Mouse (Mus musculus) stomach, embryonic 15.5 days (tissue): Measurements from ENCODE around the gene Ccdc78. TPM values are rescaled to one million over a fixed set of nuclear protein-coding genes. Genes with fewer than 3 reads are reported as not detected.

ENCODE experiments used
- ATAC-seq: fragments of 200-750 bp; cut with Nextera tagmentation; 2 replicates; pipeline ENCODE4 v1.8.0; 2017; ENCODE audit warnings: low read depth, moderate number of reproducible peaks, moderate TSS enrichment; ENCODE audit not compliant: insufficient read depth, low FRiP score
- H3K27ac ChIP-seq: fragments of 300-500 bp; sonication (generic); 2 replicates; pipeline ENCODE4 v1.5.1; 2015; ENCODE audit warnings: mild to moderate bottlenecking, inconsistent platforms
- H3K27me3 ChIP-seq: fragments of 300-500 bp; sonication (generic); replicated peaks from 2 replicates; pipeline ENCODE4 v1.6.1; 2015; ENCODE audit warnings: inconsistent platforms
- H3K36me3 ChIP-seq: fragments of 300-500 bp; sonication (generic); 2 replicates; pipeline ENCODE4 v1.6.1; 2015; ENCODE audit warnings: inconsistent platforms
- H3K4me1 ChIP-seq: fragments of 300-500 bp; sonication (generic); 2 replicates; pipeline ENCODE4 v1.6.1; 2015; ENCODE audit warnings: inconsistent platforms
- H3K4me2 ChIP-seq: fragments of 300-500 bp; sonication (generic); 2 replicates; pipeline ENCODE4 v1.6.1; 2015; ENCODE audit warnings: mild to moderate bottlenecking, inconsistent platforms
- H3K4me3 ChIP-seq: fragments of 300-500 bp; sonication (generic); replicated peaks from 2 replicates; pipeline ENCODE4 v1.5.1; 2015; ENCODE audit warnings: inconsistent platforms
- H3K9ac ChIP-seq: fragments of 300-500 bp; sonication (generic); 2 replicates; pipeline ENCODE4 v1.6.1; 2015; ENCODE audit warnings: inconsistent platforms
- H3K9me3 ChIP-seq: fragments of 300-500 bp; sonication (generic); 2 replicates; pipeline ENCODE4 v1.6.1; 2016; ENCODE audit warnings: inconsistent platforms
- WGBS: fragments of 180-500 bp; shearing (Covaris S2); methylation state at CpG from one replicate; pipeline ENCODE4 v1.1.7; 2015; 5-methylcytosine and 5-hydroxymethylcytosine counted together
- polyA plus RNA-seq: library from polyadenylated mRNA; unstranded; fragments of >200 nt; fragmentation: Nextera tagmentation; extraction: Ambion mirVana; gene quantifications from 2 replicates; pipeline ENCODE4 v1.2.1, GENCODE M21; 2015

Gene Ccdc78
- polyA plus RNA-seq, 1 experiment from 2014 or later: 0.26 TPM

GRCm38 (mm10) chr17:25785281-25785745, 1.1 kb upstream of the Ccdc78 start, which contains the start of gene Haghl:
Haghl (minus strand) TSS chr17:25785673.
- Histone ChIP-seq H3K4me3 (peak within 1 kb of the TSS; percentile 82), H3K9me3 (no peaks in the 10 kb centered on the region), H3K27me3 (no peaks in the 10 kb centered on the region), H3K36me3 (peaks cover 25% of the 10 kb centered on the region), H3K4me2 (peak within 1 kb of the TSS; percentile 86), H3K27ac (peak within 1 kb of the TSS; percentile 92), H3K9ac (peak within 1 kb of the TSS; percentile 60), H3K4me1 (peaks cover 25% of the 10 kb centered on the region)
- peak; percentile 86 for ATAC-seq
- WGBS: under 1% methylated on average over 23 of the region's 23 CpGs

DNA sequence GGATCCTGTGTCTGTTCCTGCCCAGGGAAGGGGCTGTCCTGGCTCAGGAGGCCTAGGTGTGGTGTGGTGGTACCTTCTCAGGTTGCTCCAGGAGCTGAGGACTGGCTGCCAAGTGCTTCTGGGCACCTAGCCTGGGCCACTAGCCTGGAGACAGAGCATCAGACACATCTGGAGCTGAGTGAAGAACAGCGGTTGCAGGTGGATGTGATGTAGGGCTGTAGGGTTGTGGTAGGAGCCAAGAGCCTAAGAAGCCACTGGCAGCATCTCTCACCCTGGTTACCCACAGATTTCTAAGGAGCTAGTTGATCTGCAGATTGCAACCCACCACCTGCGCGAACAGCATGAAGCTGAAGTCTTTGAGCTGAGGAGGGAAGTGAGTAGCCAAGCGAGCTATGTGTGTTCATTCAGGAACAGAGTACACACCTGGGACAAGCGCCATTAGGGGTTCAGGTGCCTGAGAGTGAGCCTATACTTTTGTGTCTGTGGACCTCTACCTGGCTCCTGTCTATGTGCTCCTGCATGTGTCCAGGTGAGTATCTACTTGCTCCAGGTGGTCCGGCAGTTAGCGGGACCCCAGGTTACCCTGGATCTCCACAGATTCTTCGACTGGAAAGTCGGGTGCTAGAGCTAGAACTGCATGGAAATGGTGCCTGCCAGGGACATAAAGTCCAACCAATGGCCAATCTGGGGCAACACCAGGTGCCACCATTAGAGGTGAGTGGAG, 563 bp downstream of the Ccdc78 start:
- no peak overlapping the region for H3K4me2 ChIP-seq
- WGBS: 90% methylated on average over 9 of the region's 9 CpGs
- no peak overlapping the region for H3K9ac ChIP-seq
- H3K4me3 ChIP-seq: no peak overlapping the region
- H3K4me1 ChIP-seq: peaks cover 37% of the 10 kb centered on the region
- no peak for ATAC-seq
- H3K27me3 ChIP-seq: no peaks in the 10 kb centered on the region
- peaks cover 10% of the 10 kb centered on the region for H3K36me3 ChIP-seq
- no peaks in the 10 kb centered on the region for H3K9me3 ChIP-seq
- H3K27ac ChIP-seq: no peak overlapping the region

DNA sequence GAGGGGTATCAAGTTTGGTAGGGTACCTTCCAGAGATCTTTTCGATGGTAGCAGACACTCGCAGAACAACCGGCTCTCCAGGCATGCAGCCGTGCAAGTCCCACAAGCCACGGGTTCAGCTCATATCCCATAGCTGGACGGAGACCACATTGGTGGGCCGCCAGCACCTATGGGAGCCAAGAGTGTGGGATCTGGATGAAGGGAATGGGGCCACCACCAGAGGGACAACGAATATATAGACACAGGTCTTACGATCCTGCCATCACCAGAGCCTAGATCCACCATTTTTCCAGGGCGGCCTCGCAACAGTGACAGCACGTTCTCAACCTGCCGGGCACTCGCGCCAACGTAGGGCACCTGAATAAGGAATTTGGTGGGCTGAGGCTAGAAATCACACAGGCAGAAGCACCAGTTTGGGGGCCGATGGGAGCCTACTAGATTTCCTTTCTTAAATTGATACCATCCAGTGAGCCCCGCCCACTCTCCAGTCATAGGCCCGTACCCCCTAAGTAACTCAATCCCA, 5.0 kb downstream of the Ccdc78 start:
- Histone ChIP-seq H3K9me3 (no peaks in the 10 kb centered on the region), H3K4me2 (peak overlapping the region; percentile 79), H3K4me1 (peaks cover 34% of the 10 kb centered on the region), H3K27me3 (no peaks in the 10 kb centered on the region), H3K36me3 (no peaks in the 10 kb centered on the region), H3K4me3 (peak overlapping the region; percentile 74), H3K9ac (peak overlapping the region; percentile 33), H3K27ac (peak overlapping the region; percentile 95)
- 25% methylated on average over 19 of the region's 19 CpGs for WGBS
- 0 out of 2 replicates have a peak, but pooled peaks have one; percentile 4 for ATAC-seq

DNA sequence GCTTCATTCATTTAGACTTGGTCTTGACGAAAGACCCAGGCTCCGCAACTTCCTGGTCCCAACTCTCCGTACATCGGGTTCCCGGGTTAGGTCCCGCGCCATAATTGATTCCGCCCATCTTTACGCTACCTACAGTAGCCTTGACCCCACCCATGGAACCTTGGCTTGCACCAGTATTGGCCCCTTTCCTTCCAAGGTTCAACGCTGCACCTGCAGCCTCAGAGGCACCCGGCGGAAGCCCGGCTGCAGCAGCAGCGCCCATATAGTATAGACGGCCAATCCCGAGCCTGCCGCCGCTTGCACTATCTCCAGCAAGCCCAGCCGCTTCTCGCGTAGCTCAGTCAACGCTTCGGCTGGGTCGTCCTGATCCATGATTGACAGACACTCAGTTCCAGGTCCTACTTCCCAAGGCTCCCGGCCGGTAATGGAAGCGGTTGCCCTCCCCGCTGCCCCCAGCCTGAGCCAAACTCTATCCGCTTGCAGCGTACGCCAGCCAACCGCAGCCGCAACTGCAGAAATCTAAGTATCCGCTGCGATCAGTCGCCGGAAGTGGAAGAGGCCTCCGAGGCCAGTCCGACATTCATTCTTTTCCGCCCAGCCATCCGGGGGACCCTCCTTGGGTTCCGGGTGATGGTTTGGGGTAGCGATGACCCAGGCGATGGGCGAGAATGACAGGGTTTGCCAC, 5.6 kb downstream of the Ccdc78 start:
- H3K9me3 ChIP-seq: no peaks in the 10 kb centered on the region
- peak overlapping the region; percentile 33 for H3K9ac ChIP-seq
- H3K27ac ChIP-seq: peak overlapping the region; percentile 95
- H3K4me2 ChIP-seq: peak overlapping the region; percentile 79
- H3K4me3 ChIP-seq: peak overlapping the region; percentile 74
- under 1% methylated on average over 45 of the region's 45 CpGs for WGBS
- H3K4me1 ChIP-seq: peaks cover 36% of the 10 kb centered on the region
- no peaks in the 10 kb centered on the region for H3K36me3 ChIP-seq
- H3K27me3 ChIP-seq: no peaks in the 10 kb centered on the region
- ATAC-seq: peak; percentile 52

DNA sequence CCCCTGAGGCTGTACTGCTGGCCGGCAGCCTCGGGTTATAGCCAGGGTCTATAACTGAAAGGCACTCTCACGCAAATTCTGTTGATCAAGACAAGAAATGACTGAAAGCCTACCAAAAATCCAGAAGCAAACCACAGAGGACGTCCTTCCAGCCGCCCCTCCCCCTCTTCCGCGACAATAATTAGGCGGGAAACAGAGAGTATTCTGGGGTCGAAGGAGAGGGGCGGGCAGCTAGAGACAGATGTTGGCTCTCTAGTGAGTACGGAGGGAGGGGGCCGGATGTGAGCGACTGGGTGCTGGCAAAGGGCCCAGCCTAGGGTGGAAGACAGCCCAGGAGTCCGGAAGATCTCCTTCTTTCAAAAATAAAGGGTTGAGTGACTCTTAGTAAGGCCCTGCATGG, 6.2 kb downstream of the Ccdc78 start, which contains the start of gene Fam173a:
Fam173a (minus strand) TSS at position 287 of the 400 bp plus-strand sequence.
- ATAC-seq: peak; percentile 59
- peak within 1 kb of the TSS; percentile 33 for H3K9ac ChIP-seq
- no peaks in the 10 kb centered on the region for H3K27me3 ChIP-seq
- under 1% methylated on average over 14 of the region's 14 CpGs for whole genome bisulfite sequencing
- peak within 1 kb of the TSS; percentile 79 for H3K4me2 ChIP-seq
- peaks cover 36% of the 10 kb centered on the region for H3K4me1 ChIP-seq
- H3K4me3 ChIP-seq: peak within 1 kb of the TSS; percentile 74
- no peaks in the 10 kb centered on the region for H3K9me3 ChIP-seq
- peak within 1 kb of the TSS; percentile 95 for H3K27ac ChIP-seq
- H3K36me3 ChIP-seq: no peaks in the 10 kb centered on the region

DNA sequence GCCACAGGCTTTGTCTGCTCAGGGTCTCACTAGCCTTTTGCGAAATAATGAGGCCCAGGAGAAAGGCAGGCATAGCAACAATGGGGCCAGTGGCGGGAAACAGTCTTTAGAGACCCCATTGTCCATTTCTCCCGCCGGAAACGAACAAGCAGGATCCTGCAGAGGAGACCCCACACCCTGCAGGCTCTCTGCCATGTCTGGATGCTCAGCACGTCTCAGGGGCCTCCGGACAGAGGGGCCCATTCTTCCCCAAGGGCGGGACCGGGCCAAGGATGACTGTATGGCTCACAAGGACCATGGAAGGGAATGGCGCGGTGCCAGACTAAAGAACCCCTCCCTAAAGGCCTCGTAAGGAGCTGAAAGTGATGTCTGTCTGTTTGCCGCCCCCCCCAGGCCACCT, 7.8 kb downstream of the Ccdc78 start:
- H3K27me3 ChIP-seq: no peaks in the 10 kb centered on the region
- H3K4me3 ChIP-seq: no peak overlapping the region
- H3K4me1 ChIP-seq: peaks cover 36% of the 10 kb centered on the region
- no peaks in the 10 kb centered on the region for H3K9me3 ChIP-seq
- no peaks in the 10 kb centered on the region for H3K36me3 ChIP-seq
- WGBS: 69% methylated on average over 13 of the region's 13 CpGs
- no peak for ATAC-seq
- H3K27ac ChIP-seq: no peak overlapping the region
- no peak overlapping the region for H3K4me2 ChIP-seq
- H3K9ac ChIP-seq: no peak overlapping the region

DNA sequence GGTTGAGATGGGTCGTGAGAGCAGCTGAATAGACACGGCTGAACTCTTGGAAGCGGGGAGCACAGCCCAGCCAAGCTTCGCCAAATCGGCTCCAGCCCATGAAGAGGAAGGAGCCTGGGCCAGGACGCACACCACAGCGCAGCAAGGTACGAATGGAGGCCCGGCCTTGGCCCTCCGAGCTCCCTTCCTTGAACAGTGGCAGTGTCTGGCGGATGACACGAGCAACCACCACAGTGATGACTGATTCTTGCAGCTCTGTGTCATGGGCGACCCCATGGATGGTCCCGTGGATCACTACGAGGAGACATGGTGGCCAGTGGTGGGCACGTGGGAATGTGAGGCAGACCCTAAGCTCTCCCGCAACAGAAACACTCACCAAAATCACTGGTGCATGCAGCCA, 8.6 kb downstream of the Ccdc78 start:
- Histone ChIP-seq H3K27me3 (no peaks in the 10 kb centered on the region), H3K4me2 (peak overlapping the region; percentile 91), H3K4me3 (no peak overlapping the region), H3K27ac (0 out of 2 replicates have a peak overlapping the region, but pooled peaks have one; percentile 11), H3K4me1 (peaks cover 36% of the 10 kb centered on the region), H3K9me3 (no peaks in the 10 kb centered on the region), H3K9ac (no peak overlapping the region), H3K36me3 (no peaks in the 10 kb centered on the region)
- 86% methylated on average over 17 of the region's 17 CpGs for WGBS
- no peak for ATAC-seq

- no peaks in the 10 kb centered on the region for H3K36me3 ChIP-seq
- H3K4me3 ChIP-seq: peak within 1 kb of the TSS; percentile 85
- H3K4me1 ChIP-seq: peaks cover 34% of the 10 kb centered on the region
- WGBS: 31% methylated on average over 6 of the region's 6 CpGs
- H3K4me2 ChIP-seq: peak within 1 kb of the TSS; percentile 91
- ATAC-seq: no peak
- H3K9ac ChIP-seq: peak within 1 kb of the TSS; percentile 61
- no peaks in the 10 kb centered on the region for H3K9me3 ChIP-seq
- peak within 1 kb of the TSS; percentile 27 for H3K27ac ChIP-seq
- no peaks in the 10 kb centered on the region for H3K27me3 ChIP-seq
These were observed 9.3 kb downstream of the Ccdc78 start, which contains the start of gene AC134908.4 for GRCm38 (mm10) chr17:25795609-25796092. AC134908.4 (minus strand) TSS chr17:25795659.

GRCm38 (mm10) chr17:25796211-25796771, 9.9 kb downstream of the Ccdc78 start:
- Histone ChIP-seq H3K36me3 (no peaks in the 10 kb centered on the region), H3K4me2 (peak overlapping the region; percentile 91), H3K4me3 (peak overlapping the region; percentile 85), H3K27me3 (no peaks in the 10 kb centered on the region), H3K9ac (peak overlapping the region; percentile 61), H3K4me1 (peaks cover 28% of the 10 kb centered on the region), H3K9me3 (no peaks in the 10 kb centered on the region), H3K27ac (peak overlapping the region; percentile 27)
- WGBS: 3% methylated on average over 37 of the region's 37 CpGs
- no peak for ATAC-seq

DNA sequence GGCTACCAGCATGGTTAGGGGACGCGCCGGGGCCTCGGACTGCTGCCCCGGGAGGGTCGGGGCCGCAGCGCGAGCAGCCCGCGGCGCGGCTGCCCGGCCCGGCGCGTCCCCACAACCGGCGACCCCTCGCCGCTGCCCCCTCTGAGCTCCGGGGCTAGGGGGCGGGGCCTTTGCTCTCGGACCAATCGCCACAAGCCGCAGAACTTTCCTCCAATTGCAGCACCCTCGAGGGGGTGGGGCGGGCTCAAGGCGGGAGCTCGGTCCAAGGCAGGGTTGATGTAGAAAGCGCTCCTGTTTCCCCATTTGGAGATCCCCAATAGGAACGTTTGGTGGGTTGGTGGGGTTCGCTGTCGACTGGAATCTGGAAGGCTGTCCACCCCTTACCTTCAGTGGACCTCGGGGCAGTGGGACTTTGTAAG, 10.6 kb downstream of the Ccdc78 start, which contains the start of gene Metrn:
Metrn (minus strand) TSS at position 186 of the 419 bp plus-strand sequence.
- ATAC-seq: peak; percentile 78
- peak within 1 kb of the TSS; percentile 61 for H3K9ac ChIP-seq
- H3K9me3 ChIP-seq: no peaks in the 10 kb centered on the region
- no peaks in the 10 kb centered on the region for H3K36me3 ChIP-seq
- no peaks in the 10 kb centered on the region for H3K27me3 ChIP-seq
- peaks cover 24% of the 10 kb centered on the region for H3K4me1 ChIP-seq
- WGBS: under 1% methylated on average over 34 of the region's 35 CpGs
- peak within 1 kb of the TSS; percentile 91 for H3K4me2 ChIP-seq
- H3K4me3 ChIP-seq: peak within 1 kb of the TSS; percentile 85
- H3K27ac ChIP-seq: peak within 1 kb of the TSS; percentile 27

DNA sequence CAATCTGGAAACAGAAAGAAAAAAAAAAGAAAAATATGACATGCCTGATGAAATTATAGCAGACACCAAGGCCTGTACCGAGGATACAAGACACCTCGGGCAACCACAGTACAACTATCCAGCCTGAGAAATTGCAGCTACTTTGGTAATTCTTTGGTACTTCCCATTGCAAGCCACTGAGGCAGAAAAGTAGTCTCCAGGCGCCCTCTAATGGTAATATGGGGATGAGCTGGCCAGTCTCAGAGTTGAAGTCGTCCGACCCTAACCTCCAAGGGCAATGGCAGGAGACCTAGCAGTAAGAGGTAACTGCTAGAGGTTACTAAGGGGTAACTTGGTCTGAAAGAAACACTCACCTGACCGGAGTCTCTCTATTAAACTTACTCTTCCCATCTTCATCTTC, 14.6 kb downstream of the Ccdc78 start:
- no peak overlapping the region for H3K4me2 ChIP-seq
- H3K9me3 ChIP-seq: no peaks in the 10 kb centered on the region
- no peak overlapping the region for H3K9ac ChIP-seq
- no peaks in the 10 kb centered on the region for H3K36me3 ChIP-seq
- 0 out of 2 replicates have a peak, but pooled peaks cover 9% of the 10 kb centered on the region for H3K27me3 ChIP-seq
- no peak overlapping the region for H3K27ac ChIP-seq
- no peak overlapping the region for H3K4me3 ChIP-seq
- H3K4me1 ChIP-seq: peaks cover 5% of the 10 kb centered on the region
- no peak for ATAC-seq
- WGBS: 3% methylated on average over 6 of the region's 6 CpGs
